Mouse (Mus musculus) cortical plate, adult 2 months (tissue): ENCODE measurements around the gene Nudt9.

Experiments
- CTCF ChIP-seq: fragments of 200-500 bp; IDR thresholded peaks from 2 replicates; pipeline ENCODE4 v1.5.1; 2011; ENCODE audit warnings: mild to moderate bottlenecking, control low read depth, low read length; ENCODE audit not compliant: insufficient read depth; ENCODE audit errors: extremely low read depth
- POLR2A ChIP-seq: fragments of 200-500 bp; IDR thresholded peaks from 2 replicates; pipeline ENCODE4 v1.6.1; 2011; ENCODE audit warnings: mild to moderate bottlenecking, low read length, control low read depth; ENCODE audit not compliant: insufficient read depth; ENCODE audit errors: extremely low read depth

DNA sequence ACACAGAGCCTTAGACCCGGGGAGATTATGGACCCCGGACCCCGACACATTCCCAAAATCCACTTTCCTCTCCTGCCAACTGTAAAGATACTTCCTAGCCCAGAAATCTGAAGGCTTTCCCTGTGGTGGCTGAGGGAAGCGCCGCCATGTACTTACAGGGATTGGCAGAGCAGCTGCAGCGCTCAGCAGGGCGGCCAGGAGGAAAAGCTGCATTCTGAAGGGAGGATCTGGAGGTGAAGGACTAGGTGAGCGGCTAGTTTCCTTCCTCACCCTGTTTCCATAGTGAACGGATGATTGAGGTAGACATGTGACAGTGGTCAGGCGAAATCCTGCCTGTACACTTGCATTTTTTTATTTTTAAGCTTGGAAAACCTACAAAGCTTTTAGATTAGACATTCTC, 30.3 kb downstream of the Nudt9 start:
- no peak for TF ChIP-seq POLR2A
- no peak for TF ChIP-seq CTCF
